Mouse (Mus musculus) forebrain, embryonic 15.5 days (tissue): ENCODE results near the gene Hsd17b12. TPM values are rescaled to one million over a fixed set of nuclear protein-coding genes. Genes with fewer than 3 reads are reported as not detected.

Source experiments
- ATAC-seq: fragments of 200-750 bp; cut with Nextera tagmentation; replicated peaks from 2 replicates; pipeline ENCODE4 v1.8.0; 2017; ENCODE audit warnings: mild to moderate bottlenecking, moderate TSS enrichment, moderate library complexity
- H3K27ac ChIP-seq: fragments of 300-500 bp; sonication (generic); replicated peaks from 2 replicates; pipeline ENCODE4 v1.5.1; 2015; ENCODE audit warnings: mild to moderate bottlenecking, inconsistent platforms
- H3K27me3 ChIP-seq: fragments of 300-500 bp; sonication (generic); 2 replicates; pipeline ENCODE4 v1.6.1; 2015; ENCODE audit warnings: inconsistent platforms
- H3K36me3 ChIP-seq: fragments of 300-500 bp; sonication (generic); 2 replicates; pipeline ENCODE4 v1.6.1; 2015; ENCODE audit warnings: mild to moderate bottlenecking, inconsistent platforms
- H3K4me1 ChIP-seq: fragments of 300-500 bp; sonication (generic); 2 replicates; pipeline ENCODE4 v1.6.1; 2015; ENCODE audit warnings: inconsistent platforms
- H3K4me2 ChIP-seq: fragments of 300-500 bp; sonication (generic); replicated peaks from 2 replicates; pipeline ENCODE4 v1.6.1; 2015; ENCODE audit warnings: mild to moderate bottlenecking, inconsistent platforms
- H3K4me3 ChIP-seq: fragments of 300-500 bp; sonication (generic); 2 replicates; pipeline ENCODE4 v1.5.1; 2015; ENCODE audit warnings: mild to moderate bottlenecking, inconsistent platforms
- H3K9ac ChIP-seq: fragments of 300-500 bp; sonication (generic); replicated peaks from 2 replicates; pipeline ENCODE4 v1.6.1; 2015; ENCODE audit warnings: mild to moderate bottlenecking, inconsistent platforms
- H3K9me3 ChIP-seq: fragments of 300-500 bp; sonication (generic); 2 replicates; pipeline ENCODE4 v1.6.1; 2016; ENCODE audit warnings: inconsistent platforms
- whole genome bisulfite sequencing: fragments of 180-500 bp; shearing (Covaris S2); methylation state at CpG from one replicate; pipeline ENCODE4 v1.1.7; 2015; ENCODE audit warnings: mixed read lengths; 5-methylcytosine and 5-hydroxymethylcytosine counted together
- polyA plus RNA-seq: library from polyadenylated mRNA; unstranded; fragments of >200 nt; fragmentation: Nextera tagmentation; extraction: Ambion mirVana; gene quantifications from 2 replicates; pipeline ENCODE4 v1.2.1, GENCODE M21; 2015

The Hsd17b12 gene
- polyA plus RNA-seq, 1 experiment from 2014 or later = 119 TPM

GRCm38 (mm10) chr2:94066120-94066519 is 91.6 kb downstream of the Hsd17b12 start:
- no peak overlapping the region for H3K9ac ChIP-seq
- H3K4me2 ChIP-seq = no peak overlapping the region
- H3K27ac ChIP-seq = no peak overlapping the region
- no peaks in the 10 kb centered on the region for H3K36me3 ChIP-seq
- H3K4me1 ChIP-seq = no peaks in the 10 kb centered on the region
- H3K27me3 ChIP-seq = no peaks in the 10 kb centered on the region
- no peak overlapping the region for H3K4me3 ChIP-seq
- ATAC-seq = no peak
- no peaks in the 10 kb centered on the region for H3K9me3 ChIP-seq
- WGBS = 93% methylated on average over 7 of the region's 7 CpGs

GRCm38 (mm10) chr2:94062791-94063190 is 95.0 kb downstream of the Hsd17b12 start:
- H3K4me3 ChIP-seq = no peak overlapping the region
- no peak overlapping the region for H3K4me2 ChIP-seq
- no peaks in the 10 kb centered on the region for H3K27me3 ChIP-seq
- no peak for ATAC-seq
- no peaks in the 10 kb centered on the region for H3K9me3 ChIP-seq
- WGBS = 80% methylated on average over 4 of the region's 4 CpGs
- no peaks in the 10 kb centered on the region for H3K4me1 ChIP-seq
- H3K27ac ChIP-seq = no peak overlapping the region
- no peak overlapping the region for H3K9ac ChIP-seq
- no peaks in the 10 kb centered on the region for H3K36me3 ChIP-seq

DNA sequence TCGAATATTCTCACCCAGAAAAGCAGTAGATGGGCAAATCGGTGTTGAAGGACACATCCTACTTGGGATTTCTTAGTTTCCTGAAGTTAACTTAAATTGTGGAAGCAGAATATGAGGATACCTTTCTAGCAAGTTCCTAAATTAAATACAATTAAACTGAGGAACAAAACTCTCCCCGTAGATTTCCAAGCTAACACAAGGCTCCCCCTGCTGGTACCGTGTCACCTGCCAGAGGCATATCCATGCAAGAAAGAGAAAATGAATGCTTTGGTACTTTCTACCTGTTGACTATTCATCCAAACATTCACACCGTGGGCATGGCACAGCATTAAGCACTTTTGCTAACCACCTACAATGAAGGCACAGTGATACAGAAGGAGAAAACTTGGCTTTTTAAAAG is 98.3 kb downstream of the Hsd17b12 start:
- Histone ChIP-seq H3K9ac (no peak overlapping the region), H3K4me1 (no peaks in the 10 kb centered on the region), H3K4me3 (no peak overlapping the region), H3K9me3 (no peaks in the 10 kb centered on the region), H3K36me3 (no peaks in the 10 kb centered on the region), H3K27me3 (no peaks in the 10 kb centered on the region), H3K27ac (no peak overlapping the region), H3K4me2 (no peak overlapping the region)
- WGBS = 80% methylated on average over 5 of the region's 5 CpGs
- no peak for ATAC-seq

- Histone ChIP-seq H3K36me3 (no peaks in the 10 kb centered on the region), H3K27me3 (no peaks in the 10 kb centered on the region), H3K4me2 (no peak overlapping the region), H3K9me3 (no peaks in the 10 kb centered on the region), H3K9ac (no peak overlapping the region), H3K4me1 (peaks cover 5% of the 10 kb centered on the region; the same call in 1 of the 2 replicates), H3K4me3 (no peak overlapping the region), H3K27ac (no peak overlapping the region)
- peak; percentile 78 for ATAC-seq
Observed at GRCm38 (mm10) chr2:94054813-94055212, 103.0 kb downstream of the Hsd17b12 start.

DNA sequence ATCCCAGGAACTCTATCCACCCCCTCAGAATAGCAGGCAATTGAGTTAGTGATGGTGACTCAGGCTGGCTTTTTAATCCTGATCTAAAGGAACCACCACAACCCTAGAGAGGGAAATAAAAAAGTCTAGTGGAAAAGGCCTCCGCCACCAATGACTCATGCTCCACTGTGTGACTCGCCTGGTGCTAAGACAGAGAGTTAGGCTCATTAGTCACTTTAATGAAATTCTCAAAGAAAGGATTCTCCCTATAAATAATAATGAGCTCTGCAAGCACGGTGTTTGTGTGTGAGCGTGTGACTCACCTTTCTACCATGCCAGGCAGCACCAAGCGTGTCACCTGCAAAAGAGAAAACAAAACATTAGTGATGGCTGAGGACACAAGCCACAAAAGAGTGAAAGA is 105.8 kb downstream of the Hsd17b12 start:
- Histone ChIP-seq H3K4me3 (no peak overlapping the region), H3K4me2 (no peak overlapping the region), H3K27ac (no peak overlapping the region), H3K9me3 (no peaks in the 10 kb centered on the region), H3K9ac (no peak overlapping the region), H3K4me1 (peaks cover 23% of the 10 kb centered on the region), H3K36me3 (no peaks in the 10 kb centered on the region), H3K27me3 (no peaks in the 10 kb centered on the region)
- ATAC-seq = no peak
- 62% methylated on average over 5 of the region's 5 CpGs for WGBS

DNA sequence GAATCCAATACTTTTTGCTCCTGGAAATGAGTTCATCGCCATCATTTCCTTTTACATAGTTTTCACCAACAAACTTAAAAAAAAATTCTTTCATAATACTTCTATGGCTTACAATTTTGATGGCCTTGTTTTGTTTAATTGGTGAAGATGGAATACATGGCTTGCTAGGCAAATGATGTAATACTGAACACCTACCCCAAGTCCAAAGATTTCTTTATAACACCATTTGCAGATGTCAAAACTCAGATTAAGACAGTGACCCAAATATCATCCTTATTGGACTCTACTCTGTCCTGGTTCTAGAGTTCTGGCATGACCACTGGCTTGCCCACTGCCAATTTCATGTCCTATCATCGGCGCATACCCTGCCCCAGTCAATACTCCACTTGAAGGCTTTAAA is 106.9 kb downstream of the Hsd17b12 start:
- no peak overlapping the region for H3K4me3 ChIP-seq
- no peaks in the 10 kb centered on the region for H3K9me3 ChIP-seq
- no peak overlapping the region for H3K9ac ChIP-seq
- ATAC-seq = no peak
- no peak overlapping the region for H3K27ac ChIP-seq
- no peak overlapping the region for H3K4me2 ChIP-seq
- H3K27me3 ChIP-seq = no peaks in the 10 kb centered on the region
- no peaks in the 10 kb centered on the region for H3K36me3 ChIP-seq
- peaks cover 23% of the 10 kb centered on the region for H3K4me1 ChIP-seq
- 98% methylated on average over 3 of the region's 3 CpGs for WGBS

- Histone ChIP-seq H3K4me3 (no peak overlapping the region), H3K9me3 (no peaks in the 10 kb centered on the region), H3K4me2 (no peak overlapping the region), H3K9ac (no peak overlapping the region), H3K27me3 (no peaks in the 10 kb centered on the region), H3K27ac (peak overlapping the region; percentile 78), H3K36me3 (no peaks in the 10 kb centered on the region), H3K4me1 (peaks cover 36% of the 10 kb centered on the region)
- peak; percentile 62 for ATAC-seq
- 65% methylated on average over 5 of the region's 5 CpGs for WGBS
Observed at GRCm38 (mm10) chr2:94049471-94050176, 108.1 kb downstream of the Hsd17b12 start.

DNA sequence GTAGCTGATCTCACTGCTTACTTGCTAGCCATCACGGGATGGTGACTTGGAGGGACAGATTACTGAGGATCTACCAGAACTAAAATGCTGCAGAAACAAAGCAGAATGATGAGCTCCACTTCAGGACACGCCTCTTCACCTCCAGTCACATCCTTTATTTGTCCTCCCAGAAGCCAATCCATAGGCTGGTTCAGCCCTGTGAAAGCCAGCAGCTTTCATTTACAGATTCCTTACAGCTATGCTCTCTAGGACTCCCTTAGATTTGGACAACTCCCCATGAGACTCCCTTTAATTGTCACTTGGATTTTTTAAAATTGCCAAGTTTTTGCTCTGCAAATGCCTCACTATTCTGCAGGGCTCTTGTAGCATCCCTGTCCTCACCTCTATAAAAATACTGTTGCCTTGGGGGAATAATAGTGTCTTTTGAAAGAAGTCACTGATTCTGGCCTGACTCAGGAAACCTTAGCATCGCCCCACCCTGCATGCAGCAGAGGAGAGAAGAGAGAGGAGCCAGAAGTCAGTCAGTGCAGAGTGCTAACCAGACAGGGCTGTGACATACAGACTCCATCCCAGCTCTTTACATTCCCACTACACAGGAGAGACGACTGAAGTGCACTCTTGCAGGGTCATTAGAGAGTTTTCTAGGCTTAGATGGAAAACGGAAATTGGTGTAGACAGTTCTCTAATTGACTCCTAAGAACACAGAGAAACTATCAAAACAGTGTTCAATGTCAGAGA is 108.9 kb downstream of the Hsd17b12 start:
- 53% methylated on average over 5 of the region's 5 CpGs for WGBS
- no peak; the same call in 1 of the 2 replicates for ATAC-seq
- Histone ChIP-seq H3K9ac (no peak overlapping the region), H3K4me1 (peaks cover 42% of the 10 kb centered on the region), H3K4me3 (no peak overlapping the region), H3K36me3 (no peaks in the 10 kb centered on the region), H3K4me2 (no peak overlapping the region), H3K27ac (peak overlapping the region; percentile 75), H3K9me3 (no peaks in the 10 kb centered on the region), H3K27me3 (no peaks in the 10 kb centered on the region)

DNA sequence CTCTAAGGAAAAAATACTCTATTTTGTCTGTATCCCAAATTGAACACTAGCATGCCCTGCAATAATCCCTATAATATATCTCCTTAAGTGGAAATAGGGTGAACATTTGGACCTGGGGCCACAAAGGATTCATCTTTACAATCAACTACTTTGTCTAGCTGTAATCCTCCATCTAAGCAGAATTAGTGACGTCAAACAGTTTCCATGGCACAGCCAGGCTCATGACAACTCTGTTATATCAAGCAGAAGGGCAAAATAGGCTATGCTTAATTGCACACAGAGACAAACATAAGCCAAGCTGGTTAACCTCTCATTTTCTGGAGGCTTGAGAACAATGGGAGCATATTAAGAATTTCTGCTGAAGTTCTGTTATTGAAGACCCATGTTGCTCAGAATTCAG is 109.5 kb downstream of the Hsd17b12 start:
- Histone ChIP-seq H3K27me3 (no peaks in the 10 kb centered on the region), H3K36me3 (no peaks in the 10 kb centered on the region), H3K4me2 (no peak overlapping the region), H3K4me1 (peaks cover 46% of the 10 kb centered on the region), H3K9ac (no peak overlapping the region), H3K27ac (peak overlapping the region; percentile 75), H3K9me3 (no peaks in the 10 kb centered on the region), H3K4me3 (no peak overlapping the region)
- no peak for ATAC-seq
- 14% methylated on average over 1 of the region's 1 CpGs for WGBS

GRCm38 (mm10) chr2:94045411-94046090 is 112.2 kb downstream of the Hsd17b12 start:
- no peaks in the 10 kb centered on the region for H3K9me3 ChIP-seq
- H3K9ac ChIP-seq = no peak overlapping the region
- H3K36me3 ChIP-seq = no peaks in the 10 kb centered on the region
- H3K4me3 ChIP-seq = no peak overlapping the region
- 47% methylated on average over 6 of the region's 6 CpGs for WGBS
- peak overlapping the region; percentile 70; the same call in 1 of the 2 replicates for H3K27ac ChIP-seq
- H3K4me1 ChIP-seq = peaks cover 50% of the 10 kb centered on the region
- ATAC-seq = no peak
- H3K4me2 ChIP-seq = no peak overlapping the region
- H3K27me3 ChIP-seq = no peaks in the 10 kb centered on the region

GRCm38 (mm10) chr2:94044174-94044573 is 113.6 kb downstream of the Hsd17b12 start:
- H3K4me2 ChIP-seq = no peak overlapping the region
- H3K4me1 ChIP-seq = peaks cover 39% of the 10 kb centered on the region
- 59% methylated on average over 2 of the region's 2 CpGs for WGBS
- no peaks in the 10 kb centered on the region for H3K36me3 ChIP-seq
- H3K27me3 ChIP-seq = no peaks in the 10 kb centered on the region
- H3K4me3 ChIP-seq = no peak overlapping the region
- H3K27ac ChIP-seq = peak overlapping the region; percentile 70
- H3K9ac ChIP-seq = no peak overlapping the region
- H3K9me3 ChIP-seq = no peaks in the 10 kb centered on the region
- ATAC-seq = no peak

GRCm38 (mm10) chr2:94043662-94044061 is 114.1 kb downstream of the Hsd17b12 start:
- H3K27ac ChIP-seq = peak overlapping the region; percentile 51; the same call in 1 of the 2 replicates
- no peaks in the 10 kb centered on the region for H3K27me3 ChIP-seq

More at GRCm38 (mm10) chr2:94043662-94044061, 114.1 kb downstream of the Hsd17b12 start:
- Histone ChIP-seq H3K4me2 (no peak overlapping the region), H3K9ac (no peak overlapping the region), H3K4me1 (peaks cover 34% of the 10 kb centered on the region), H3K36me3 (no peaks in the 10 kb centered on the region), H3K9me3 (no peaks in the 10 kb centered on the region), H3K4me3 (no peak overlapping the region)
- ATAC-seq = peak; percentile 86
- WGBS = 13% methylated on average over 5 of the region's 5 CpGs
